Mouse (Mus musculus) activated CD4-positive, CD25-positive, alpha-beta regulatory T cell, adult 4 months (primary cell): ENCODE data around the gene Spsb1. TPM values are rescaled to one million over a fixed set of nuclear protein-coding genes. Genes with fewer than 3 reads are reported as not detected.

Experiments
- ATAC-seq: one replicate; pipeline ENCODE4 v1.8.0; 2017
- polyA plus RNA-seq, 2 experiments: library from polyadenylated mRNA; unstranded; fragments of 100-300 nt; shearing (Covaris generic); gene quantifications; one replicate each; pipeline ENCODE4 v1.2.1; 2017

The Spsb1 gene
- polyA plus RNA-seq, 2 experiments from 2014 or later, result 4.0 to 6.3 TPM

DNA sequence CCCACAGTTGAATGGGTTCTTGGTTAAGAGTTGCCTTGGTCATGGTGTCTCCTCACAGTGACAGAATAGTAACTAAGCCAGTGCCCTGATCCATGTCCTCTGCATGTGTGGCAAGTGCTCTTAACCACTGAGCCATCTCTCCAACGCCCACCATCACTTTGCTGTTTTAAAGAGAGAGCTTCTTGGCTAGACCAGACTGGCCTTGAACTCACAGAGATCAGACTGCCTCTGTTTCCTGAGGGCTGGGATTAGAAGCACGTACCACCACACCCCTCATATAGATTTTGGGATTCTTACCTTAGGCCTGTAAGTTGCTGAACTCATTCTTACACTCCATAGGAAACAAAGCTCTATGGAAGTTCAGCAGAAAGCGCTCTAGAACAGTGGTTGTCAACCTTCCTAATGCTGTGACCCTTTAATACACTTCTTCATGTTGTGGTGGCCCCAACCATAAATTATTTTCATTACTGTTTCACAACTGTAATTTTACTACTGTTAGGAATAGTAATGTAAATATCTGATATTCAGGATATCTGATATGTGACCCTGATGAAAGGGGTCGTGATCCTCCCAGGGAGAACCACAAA, 101.1 kb downstream of the Spsb1 start:
- no peak for ATAC-seq

DNA sequence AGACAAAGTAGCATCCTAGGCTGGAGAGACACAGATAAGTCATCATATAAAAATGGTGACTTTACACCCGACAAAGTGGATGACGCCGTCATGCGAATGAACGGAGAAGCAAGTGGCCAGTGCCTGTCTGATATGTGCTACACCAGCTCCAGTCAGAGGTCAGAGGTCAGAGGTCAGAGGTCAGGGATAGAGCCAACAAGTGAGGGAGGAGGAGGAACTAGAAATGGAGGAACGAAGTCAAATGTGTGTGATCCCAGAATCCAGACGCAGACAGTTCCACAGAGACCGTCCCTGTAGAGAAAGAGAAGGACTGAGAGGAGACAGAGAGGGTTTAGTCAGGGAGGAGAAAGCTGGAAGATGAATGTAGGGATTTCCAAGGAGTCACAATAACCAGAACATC, 103.3 kb downstream of the Spsb1 start:
- no peak for ATAC-seq

DNA sequence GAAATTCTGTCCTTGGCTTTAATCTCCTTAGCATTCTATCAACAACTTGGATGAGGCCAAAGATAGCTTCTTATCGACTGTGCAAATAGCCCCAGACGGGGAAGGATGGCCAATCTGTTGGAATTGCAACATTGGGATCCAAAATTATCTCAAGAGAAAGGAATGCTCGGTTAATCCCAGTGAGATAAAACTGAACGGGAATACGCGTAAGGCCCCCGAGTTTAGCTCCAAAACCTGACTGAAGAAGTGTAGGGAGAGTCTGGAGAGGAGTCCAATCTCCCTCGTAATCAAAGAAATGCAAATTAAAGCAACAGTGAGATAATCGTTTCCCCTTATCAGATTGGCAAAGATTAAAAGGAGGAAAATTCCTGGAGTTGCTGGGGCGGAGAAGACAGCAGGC, 104.2 kb downstream of the Spsb1 start:
- ATAC-seq, result no peak

DNA sequence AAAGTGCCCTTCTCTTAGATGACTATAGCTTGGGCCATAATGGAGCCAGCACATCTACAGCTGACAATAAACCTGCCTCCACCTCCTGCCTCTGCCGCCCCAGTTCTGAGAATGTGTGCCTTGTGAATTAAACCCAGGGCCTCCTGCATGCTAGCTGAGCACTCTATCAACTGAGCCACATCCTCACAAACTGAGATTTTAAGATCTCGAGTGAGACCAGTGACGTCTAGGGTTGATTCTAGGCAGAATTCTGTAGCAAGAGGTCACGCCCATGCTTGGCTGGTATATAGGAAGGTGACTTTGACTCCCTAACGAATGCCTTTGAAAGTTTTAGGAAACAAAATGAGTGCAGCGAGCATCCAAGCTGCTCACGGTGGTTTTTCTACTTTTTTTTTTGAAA, 104.8 kb downstream of the Spsb1 start:
- ATAC-seq, result no peak

DNA sequence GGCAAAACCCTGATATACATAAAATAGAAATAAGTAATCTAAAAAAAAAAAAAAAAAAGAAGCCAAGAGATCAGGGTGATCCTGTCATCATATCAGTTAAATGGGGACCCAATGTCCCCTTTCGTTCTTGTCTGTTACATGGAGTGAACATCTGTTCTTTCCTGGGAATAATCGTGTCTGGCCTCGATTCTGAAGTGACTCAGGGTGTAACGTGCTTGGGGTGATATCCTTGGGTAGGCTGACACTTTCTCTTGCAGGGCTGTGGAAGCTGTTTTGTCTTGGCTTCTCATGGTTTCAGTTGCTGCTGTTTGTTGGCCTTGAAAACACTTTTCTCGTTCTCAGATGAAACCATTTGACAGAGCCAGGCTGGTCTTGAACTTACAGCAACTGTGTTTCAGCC, 105.8 kb downstream of the Spsb1 start:
- ATAC-seq, result no peak

DNA sequence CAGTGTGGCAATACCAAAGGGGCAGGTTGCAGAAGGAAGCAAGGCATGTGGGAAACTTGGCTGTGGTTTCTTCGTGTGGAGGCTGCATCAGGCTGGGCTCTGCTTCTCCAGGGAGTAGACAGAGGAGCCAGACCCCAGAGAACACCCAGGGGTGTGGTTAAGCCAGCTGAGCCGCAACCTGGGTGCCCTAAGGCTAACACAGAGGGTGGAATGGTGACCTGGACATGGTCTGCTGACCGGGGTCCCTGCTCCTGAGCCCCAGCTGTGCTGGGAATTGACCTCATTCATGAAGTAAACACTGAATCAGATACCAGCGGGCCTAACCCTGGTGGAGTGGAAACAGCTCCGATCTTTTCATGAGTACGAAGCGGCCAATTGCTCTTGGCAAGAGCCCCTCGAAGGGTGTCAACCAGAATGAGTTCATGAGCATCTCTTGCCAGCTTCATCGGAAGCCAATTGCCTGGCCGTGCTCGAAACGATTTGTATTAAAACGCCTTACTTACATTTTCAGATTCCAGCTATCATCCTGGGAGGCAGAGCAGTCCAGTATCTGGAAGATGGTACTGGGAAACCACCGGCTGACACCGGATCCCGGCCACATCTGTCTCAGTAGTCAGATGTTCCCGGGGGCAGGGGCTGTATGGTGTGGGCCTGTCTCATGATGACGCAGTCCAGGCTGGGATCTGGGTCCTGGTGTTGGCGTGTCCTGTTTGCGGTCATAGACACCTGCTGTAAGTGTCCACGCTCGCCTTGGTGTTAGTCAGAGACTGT, 107.8 kb downstream of the Spsb1 start:
- no peak for ATAC-seq

Other genes with a start within 250 kb of the Spsb1 start
- 1 to 10 TPM; 3.0 to 6.8 TPM for gene Tmem201, start 217.0 kb downstream of the Spsb1 start, polyA plus RNA-seq
- gene Slc25a33, start 180.8 kb downstream of the Spsb1 start, polyA plus RNA-seq, result 1 to 10 TPM; 5.2 to 7.7 TPM
- gene H6pd, start 54.0 kb upstream of the Spsb1 start, polyA plus RNA-seq, result 1 to 10 TPM; 5.3 to 5.4 TPM
- gene Gpr157, start 132.3 kb upstream of the Spsb1 start, polyA plus RNA-seq, result under 1 TPM; 0.33 to 0.42 TPM
- gene Slc2a5, start 164.2 kb upstream of the Spsb1 start, polyA plus RNA-seq, result not detected
- gene Slc2a7, start 193.9 kb upstream of the Spsb1 start, polyA plus RNA-seq, result not detected
- gene Car6, start 246.3 kb upstream of the Spsb1 start, polyA plus RNA-seq, result not detected